Mouse (Mus musculus) inflammation-experienced regulatory T-cells (primary cell): ENCODE measurements around the gene Gm48551. TPM values are rescaled to one million over a fixed set of nuclear protein-coding genes. Genes with fewer than 3 reads are reported as not detected.

Experiments
- polyA plus RNA-seq, 2 experiments: library from polyadenylated mRNA; unstranded; fragments of 100-300 nt; shearing (Covaris generic); gene quantifications; one replicate each; pipeline ENCODE4 v1.2.1; 2017

Gene Gm48551
- polyA plus RNA-seq = 1 to 10 TPM; 2.6 to 5.0 TPM

GRCm38 (mm10) chr10:81383802-81384604 lies at the start of gene Gm48551, which contains the start of gene Dohh:
Gm48551 (plus strand) TSS chr10:81384466.
Dohh (plus strand) TSS chr10:81384428.

GRCm38 (mm10) chr10:81342686-81343505 lies 41.4 kb upstream of the Gm48551 start, which contains the start of gene Gipc3:
Gipc3 (minus strand) TSS chr10:81343266.

GRCm38 (mm10) chr10:81350351-81351063 lies 33.8 kb upstream of the Gm48551 start, which contains the start of gene Hmg20b:
Hmg20b (minus strand) TSS chr10:81350480.

GRCm38 (mm10) chr10:81356991-81357844 lies 27.0 kb upstream of the Gm48551 start, which contains the start of gene Mfsd12:
Mfsd12 (plus strand) TSS chr10:81357491.

GRCm38 (mm10) chr10:81365672-81366476 lies 18.4 kb upstream of the Gm48551 start, which contains the start of gene 4930404N11Rik:
4930404N11Rik (minus strand) TSS chr10:81365816.

GRCm38 (mm10) chr10:81377793-81378552 lies 6.3 kb upstream of the Gm48551 start, which contains the start of gene Fzr1:
Fzr1 (minus strand) TSS chr10:81378516.

GRCm38 (mm10) chr10:81388505-81389055 lies 4.3 kb downstream of the Gm48551 start, which contains the start of gene Gm48552:
Gm48552 (plus strand) TSS chr10:81389005.

GRCm38 (mm10) chr10:81392781-81393185 lies 8.5 kb downstream of the Gm48551 start, which contains the start of gene Smim24:
Smim24 (plus strand) TSS chr10:81393051.

Other genes starting within 250 kb of the Gm48551 start
- gene Zbtb7a, start 249.2 kb upstream of the Gm48551 start, polyA plus RNA-seq = 10 to 100 TPM; 80.7 to 89.3 TPM
- 10 to 100 TPM; 47.9 to 52.2 TPM for gene Pias4, start 216.5 kb upstream of the Gm48551 start, polyA plus RNA-seq
- 100 to 1,000 TPM; 560 to 709 TPM for gene Eef2, start 207.8 kb upstream of the Gm48551 start, polyA plus RNA-seq
- gene Dapk3, start 201.5 kb upstream of the Gm48551 start, polyA plus RNA-seq = 100 to 1,000 TPM in 1 of 2 experiments, 10 to 100 TPM in 1; 79.0 to 108 TPM
- gene 4930442H23Rik, start 200.6 kb upstream of the Gm48551 start, polyA plus RNA-seq = under 1 TPM in 1 of 2 experiments, not detected in 1; 0.19 TPM
- 1 to 10 TPM in 1 of 2 experiments, under 1 TPM in 1; 0.34 to 3.1 TPM for gene Nmrk2, start 182.4 kb upstream of the Gm48551 start, polyA plus RNA-seq
- gene Atcay, start 153.6 kb upstream of the Gm48551 start, polyA plus RNA-seq = 1 to 10 TPM; 1.6 to 5.6 TPM
- gene Zfr2, start 151.3 kb upstream of the Gm48551 start, polyA plus RNA-seq = 1 to 10 TPM; 7.6 TPM
- 100 to 1,000 TPM in 1 of 2 experiments, 10 to 100 TPM in 1; 57.1 to 143 TPM for gene Matk, start 131.5 kb upstream of the Gm48551 start, polyA plus RNA-seq
- 10 to 100 TPM; 81.0 to 96.1 TPM for gene Mrpl54, start 117.5 kb upstream of the Gm48551 start, polyA plus RNA-seq
- gene Apba3, start 117.5 kb upstream of the Gm48551 start, polyA plus RNA-seq = 10 to 100 TPM; 42.7 to 44.7 TPM
- 10 to 100 TPM; 19.3 to 24.9 TPM for gene Tjp3, start 92.9 kb upstream of the Gm48551 start, polyA plus RNA-seq
- 10 to 100 TPM; 83.6 to 95.1 TPM for gene Pip5k1c, start 91.5 kb upstream of the Gm48551 start, polyA plus RNA-seq
- gene Cactin, start 63.4 kb upstream of the Gm48551 start, polyA plus RNA-seq = 10 to 100 TPM; 61.4 to 82.7 TPM
- 10 to 100 TPM; 63.1 to 66.4 TPM for gene Tbxa2r, start 55.7 kb upstream of the Gm48551 start, polyA plus RNA-seq
- under 1 TPM in 1 of 2 experiments, not detected in 1; 0.49 TPM for gene Gipc3, start 41.2 kb upstream of the Gm48551 start, polyA plus RNA-seq
- 10 to 100 TPM; 35.3 to 47.8 TPM for gene Hmg20b, start 34.0 kb upstream of the Gm48551 start, polyA plus RNA-seq
- 1 to 10 TPM; 4.9 to 7.1 TPM for gene Mfsd12, start 27.0 kb upstream of the Gm48551 start, polyA plus RNA-seq
- 1 to 10 TPM; 1.7 to 4.3 TPM for gene 4930404N11Rik, start 18.6 kb upstream of the Gm48551 start, polyA plus RNA-seq
- gene Fzr1, start 6.0 kb upstream of the Gm48551 start, polyA plus RNA-seq = 10 to 100 TPM; 62.2 to 65.0 TPM
- gene Dohh, start within 50 bp of the Gm48551 start, polyA plus RNA-seq = 10 to 100 TPM; 30.8 to 32.1 TPM
- 1 to 10 TPM in 1 of 2 experiments, under 1 TPM in 1; 0.57 to 1.1 TPM for gene Gm48552, start 4.5 kb downstream of the Gm48551 start, polyA plus RNA-seq
- gene Smim24, start 8.6 kb downstream of the Gm48551 start, polyA plus RNA-seq = 1 to 10 TPM in 1 of 2 experiments, not detected in 1; 5.5 TPM
- 10 to 100 TPM; 20.7 to 22.4 TPM for gene Nfic, start 71.2 kb downstream of the Gm48551 start, polyA plus RNA-seq
- under 1 TPM; 0.24 to 0.31 TPM for gene Celf5, start 98.2 kb downstream of the Gm48551 start, polyA plus RNA-seq
- gene Ncln, start 111.9 kb downstream of the Gm48551 start, polyA plus RNA-seq = 100 to 1,000 TPM in 1 of 2 experiments, 10 to 100 TPM in 1; 98.8 to 103 TPM
- 10 to 100 TPM; 59.0 to 73.6 TPM for gene S1pr4, start 115.7 kb downstream of the Gm48551 start, polyA plus RNA-seq
- gene Gna15, start 139.8 kb downstream of the Gm48551 start, polyA plus RNA-seq = 10 to 100 TPM; 29.0 to 32.4 TPM
- gene Gna11, start 160.7 kb downstream of the Gm48551 start, polyA plus RNA-seq = 10 to 100 TPM; 15.9 to 26.6 TPM
- 1,000 to 10,000 TPM; 1,037 to 1,181 TPM for gene Aes, start 175.0 kb downstream of the Gm48551 start, polyA plus RNA-seq
- 1 to 10 TPM; 2.8 to 5.1 TPM for gene Tle2, start 190.1 kb downstream of the Gm48551 start, polyA plus RNA-seq
- 1 to 10 TPM in 1 of 2 experiments, not detected in 1; 2.2 TPM for gene Tle6, start 216.6 kb downstream of the Gm48551 start, polyA plus RNA-seq
- gene BC025920, start 221.8 kb downstream of the Gm48551 start, polyA plus RNA-seq = 1 to 10 TPM; 2.1 to 3.2 TPM
- 10 to 100 TPM; 12.8 to 18.1 TPM for gene Sirt6, start 243.3 kb downstream of the Gm48551 start, polyA plus RNA-seq
- 1 to 10 TPM; 2.6 to 4.3 TPM for gene Ankrd24, start 244.1 kb downstream of the Gm48551 start, polyA plus RNA-seq